Mouse (Mus musculus) MEL (cell line): ENCODE results near the gene Cd300ld5.

Source experiments
- CTCF ChIP-seq, 3 experiments: IDR thresholded peaks in 2 of 3; conservative IDR thresholded peaks in 1 of 3; 2 replicates each; pipeline ENCODE4 v1.5.1; 2011 to 2012; ENCODE audit warnings: low read length in 3 of 3, low read depth in 2 of 3, mild to moderate bottlenecking in 2 of 3, improper control_type of control experiment in 1 of 3, inconsistent platforms in 1 of 3, mixed read lengths in 1 of 3, moderate library complexity in 1 of 3; ENCODE audit not compliant: control insufficient read depth in 1 of 3, insufficient read depth in 1 of 3, poor library complexity in 1 of 3, severe bottlenecking in 1 of 3
- EP300 ChIP-seq, 2 experiments: IDR thresholded peaks; 2 replicates each; pipeline ENCODE4 v1.6.1; 2011; ENCODE audit warnings: improper control_type of control experiment in 2 of 2, low read length in 2 of 2, low read depth in 1 of 2, mild to moderate bottlenecking in 1 of 2
- ETS1 ChIP-seq: IDR thresholded peaks from 2 replicates; pipeline ENCODE4 v1.6.1; 2012; ENCODE audit warnings: low read depth, mild to moderate bottlenecking, inconsistent platforms, low read length, improper control_type of control experiment, moderate library complexity
- MEF2A ChIP-seq: IDR thresholded peaks from 2 replicates; pipeline ENCODE4 v1.6.1; 2014; ENCODE audit warnings: low read depth, mild to moderate bottlenecking, inconsistent platforms, low read length, improper control_type of control experiment; ENCODE audit not compliant: poor library complexity, insufficient replicate concordance, severe bottlenecking; ENCODE audit errors: extremely low read depth
- RAD21 ChIP-seq: IDR thresholded peaks from 2 replicates; pipeline ENCODE4 v1.6.1; 2011; ENCODE audit warnings: mild to moderate bottlenecking, low read depth, low read length, improper control_type of control experiment

DNA sequence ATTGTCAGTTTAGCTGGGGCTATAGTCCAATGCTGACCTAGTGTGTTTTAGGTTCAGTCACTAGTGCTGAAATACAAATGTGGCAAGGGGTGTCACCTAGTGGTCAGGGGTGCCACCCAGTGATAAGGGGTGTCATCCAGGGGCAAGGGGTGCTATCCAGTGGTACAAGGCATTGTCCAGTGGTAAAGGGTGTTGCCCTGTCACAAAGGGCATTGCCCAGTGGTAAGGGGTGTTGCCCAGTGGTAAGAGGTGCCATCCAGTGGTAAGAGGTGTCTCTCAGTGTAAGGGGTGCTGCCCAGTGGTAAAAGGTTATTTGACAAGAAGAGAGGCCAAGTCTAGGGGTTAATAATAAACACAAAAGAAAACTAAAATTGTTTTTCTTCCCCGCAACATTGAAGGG lies 39.9 kb upstream of the Cd300ld5 start:
- TF ChIP-seq CTCF (IDR thresholded peaks at IDR 0.05 in 2 of 3, conservative IDR thresholded peaks at IDR 0.05 in 1 of 3; ENCODE audit: control insufficient read depth in 1 of 3, insufficient read depth in 1 of 3, low read depth in 2 of 3, low read length in 3 of 3, poor library complexity in 1 of 3, severe bottlenecking in 1 of 3) = no peak
- TF ChIP-seq ETS1 = no peak
- TF ChIP-seq EP300 (IDR thresholded peaks at IDR 0.05; ENCODE audit: low read depth in 1 of 2, low read length in 2 of 2) = no peak
- TF ChIP-seq MEF2A = no peak
- TF ChIP-seq RAD21 = no peak
